Mouse (Mus musculus) liver, embryonic 14.5 days (tissue): Measurements from ENCODE around the gene Slc4a2. TPM values are rescaled to one million over a fixed set of nuclear protein-coding genes. Genes with fewer than 3 reads are reported as not detected.

Source experiments
- ATAC-seq: fragments of 200-750 bp; cut with Nextera tagmentation; 2 replicates; pipeline ENCODE4 v1.8.0; 2017; ENCODE audit warnings: moderate number of reproducible peaks, mild to moderate bottlenecking, moderate library complexity; ENCODE audit not compliant: insufficient read depth
- DNase-seq, 3 experiments: peaks; one replicate each; pipeline ENCODE4 v3.0.0-alpha.2; 2012 to 2013; ENCODE audit warnings: low read depth in 3 of 3, low spot score in 3 of 3
- H3K27ac ChIP-seq: fragments of 300-500 bp; sonication (generic); 2 replicates; pipeline ENCODE4 v1.5.1; 2014; ENCODE audit warnings: moderate library complexity, mild to moderate bottlenecking, control low read depth, inconsistent platforms
- H3K27me3 ChIP-seq: fragments of 300-500 bp; sonication (generic); 2 replicates; pipeline ENCODE4 v1.6.1; 2014; ENCODE audit warnings: mild to moderate bottlenecking, low read length, moderate library complexity; ENCODE audit not compliant: control insufficient read depth, insufficient read depth
- H3K36me3 ChIP-seq: fragments of 300-500 bp; sonication (generic); replicated peaks from 2 replicates; pipeline ENCODE4 v1.6.1; 2014; ENCODE audit warnings: low read depth; ENCODE audit not compliant: control insufficient read depth, insufficient read depth
- H3K4me1 ChIP-seq, 2 experiments: fragments of 200-500 bp in 1 of 2; fragments of 300-500 bp in 1 of 2; sonication (generic) in 1 of 2; replicated peaks; 2 replicates each; pipeline ENCODE4 v1.6.1; 2012 to 2014; ENCODE audit warnings: antibody characterized with exemption in 1 of 2, inconsistent platforms in 1 of 2, low read length in 1 of 2; ENCODE audit not compliant: control insufficient read depth in 2 of 2, insufficient read depth in 2 of 2
- H3K4me2 ChIP-seq: fragments of 300-500 bp; sonication (generic); 2 replicates; pipeline ENCODE4 v1.6.1; 2014; ENCODE audit warnings: low read depth, mild to moderate bottlenecking, control low read depth, moderate library complexity
- H3K4me3 ChIP-seq, 2 experiments: fragments of 200-500 bp in 1 of 2; fragments of 300-500 bp in 1 of 2; sonication (generic) in 1 of 2; 2 replicates each; pipeline ENCODE4 v1.5.1; 2012 to 2014; ENCODE audit warnings: low read depth in 2 of 2, low read length in 2 of 2, mild to moderate bottlenecking in 2 of 2, control low read depth in 1 of 2, inconsistent platforms in 1 of 2, moderate library complexity in 1 of 2; ENCODE audit not compliant: insufficient read depth in 1 of 2
- H3K9ac ChIP-seq: fragments of 300-500 bp; sonication (generic); replicated peaks from 2 replicates; pipeline ENCODE4 v1.6.1; 2014; ENCODE audit warnings: mild to moderate bottlenecking, control low read depth, moderate library complexity
- H3K9me3 ChIP-seq: fragments of 300-500 bp; sonication (generic); 2 replicates; pipeline ENCODE4 v1.6.1; 2016; ENCODE audit warnings: low read length, mixed read lengths; ENCODE audit not compliant: control insufficient read depth
- CTCF ChIP-seq: IDR thresholded peaks from 2 replicates; pipeline ENCODE4 v1.5.1; 2016; ENCODE audit warnings: antibody characterized with exemption, low read depth, control low read depth
- EP300 ChIP-seq: IDR thresholded peaks from 2 replicates; pipeline ENCODE4 v1.6.1; 2016; ENCODE audit warnings: antibody characterized with exemption, low read depth
- WGBS: fragments of 180-500 bp; shearing (Covaris S2); extraction: QIAGEN DNeasy Blood & Tissue Kit; methylation state at CpG from one replicate; pipeline ENCODE4 v1.1.7; 2014; ENCODE audit not compliant: insufficient replicate concordance; 5-methylcytosine and 5-hydroxymethylcytosine counted together
- polyA plus RNA-seq, 2 experiments: library from polyadenylated mRNA; depleted of rRNA in 1 of 2; stranded (reverse) in 1 of 2; unstranded in 1 of 2; fragments of >200 nt; fragmentation: Nextera tagmentation in 1 of 2; extraction: Ambion mirVana in 1 of 2; gene quantifications; 2 replicates each; pipeline versions ENCODE4 v1.2.1 to v1.2.3; 2012 to 2014

The Slc4a2 gene
- polyA plus RNA-seq, 2 experiments: 5.6 to 11.6 TPM

- no peak for TF ChIP-seq EP300
- no peak for TF ChIP-seq CTCF
- WGBS: 82% methylated on average over 14 of the region's 14 CpGs
- Histone ChIP-seq H3K4me3 (no peak overlapping the region), H3K4me1 (no peaks in the 10 kb centered on the region), H3K4me2 (no peak overlapping the region), H3K9me3 (no peaks in the 10 kb centered on the region), H3K27me3 (no peaks in the 10 kb centered on the region), H3K36me3 (peaks cover 15% of the 10 kb centered on the region), H3K9ac (no peak overlapping the region), H3K27ac (no peak overlapping the region)
- DNase-seq (no peak), ATAC-seq (no peak)
Observed at GRCm38 (mm10) chr5:24490413-24490920, 66.8 kb downstream of the Slc4a2 start.

Other genes with a start within 250 kb of the Slc4a2 start
- 0.44 and 0.93 TPM in 2 replicates for gene Kcnh2, start 72.2 kb upstream of the Slc4a2 start, polyA plus RNA-seq (2012; rRNA removed)
- gene Kcnh2, start 72.2 kb upstream of the Slc4a2 start, polyA plus RNA-seq (2014; fragmentation: Nextera tagmentation; extraction: Ambion mirVana): 0.05 and 0.28 TPM in 2 replicates
- 1.3 and 1.4 TPM in 2 replicates for gene Nos3, start 59.0 kb upstream of the Slc4a2 start, polyA plus RNA-seq (2012; rRNA removed)
- gene Nos3, start 59.0 kb upstream of the Slc4a2 start, polyA plus RNA-seq (2014; fragmentation: Nextera tagmentation; extraction: Ambion mirVana): 1.5 TPM in 2 replicates
- gene Atg9b, start 31.7 kb upstream of the Slc4a2 start, polyA plus RNA-seq (2012; rRNA removed): 0.42 and 0.57 TPM in 2 replicates
- 0.14 and 0.35 TPM in 2 replicates for gene Atg9b, start 31.7 kb upstream of the Slc4a2 start, polyA plus RNA-seq (2014; fragmentation: Nextera tagmentation; extraction: Ambion mirVana)
- gene Abcb8, start 30.2 kb upstream of the Slc4a2 start, polyA plus RNA-seq (2012; rRNA removed): 16.9 and 20.4 TPM in 2 replicates
- gene Abcb8, start 30.2 kb upstream of the Slc4a2 start, polyA plus RNA-seq (2014; fragmentation: Nextera tagmentation; extraction: Ambion mirVana): 18.0 and 19.5 TPM in 2 replicates
- not detected in 2 replicates for gene Asic3, start 10.4 kb upstream of the Slc4a2 start, polyA plus RNA-seq (2012; rRNA removed)
- not detected in 2 replicates for gene Asic3, start 10.4 kb upstream of the Slc4a2 start, polyA plus RNA-seq (2014; fragmentation: Nextera tagmentation; extraction: Ambion mirVana)
- 9.9 and 10.3 TPM in 2 replicates for gene Cdk5, start 307 bp upstream of the Slc4a2 start, polyA plus RNA-seq (2012; rRNA removed)
- gene Cdk5, start 307 bp upstream of the Slc4a2 start, polyA plus RNA-seq (2014; fragmentation: Nextera tagmentation; extraction: Ambion mirVana): 8.2 and 8.9 TPM in 2 replicates
- gene Fastk, start 21.4 kb downstream of the Slc4a2 start, polyA plus RNA-seq (2012; rRNA removed): 59.9 and 82.4 TPM in 2 replicates
- gene Fastk, start 21.4 kb downstream of the Slc4a2 start, polyA plus RNA-seq (2014; fragmentation: Nextera tagmentation; extraction: Ambion mirVana): 40.8 and 47.2 TPM in 2 replicates
- gene Tmub1, start 24.0 kb downstream of the Slc4a2 start, polyA plus RNA-seq (2012; rRNA removed): 5.3 and 7.6 TPM in 2 replicates
- 4.0 and 6.5 TPM in 2 replicates for gene Tmub1, start 24.0 kb downstream of the Slc4a2 start, polyA plus RNA-seq (2014; fragmentation: Nextera tagmentation; extraction: Ambion mirVana)
- gene Agap3, start 28.3 kb downstream of the Slc4a2 start, polyA plus RNA-seq (2012; rRNA removed): 16.9 and 17.8 TPM in 2 replicates
- gene Agap3, start 28.3 kb downstream of the Slc4a2 start, polyA plus RNA-seq (2014; fragmentation: Nextera tagmentation; extraction: Ambion mirVana): 6.6 and 10.1 TPM in 2 replicates
- gene Gbx1, start 103.4 kb downstream of the Slc4a2 start, polyA plus RNA-seq (2012; rRNA removed): not detected in 2 replicates
- not detected in 2 replicates for gene Gbx1, start 103.4 kb downstream of the Slc4a2 start, polyA plus RNA-seq (2014; fragmentation: Nextera tagmentation; extraction: Ambion mirVana)
- gene Asb10, start 117.1 kb downstream of the Slc4a2 start, polyA plus RNA-seq (2012; rRNA removed): 0.08 and 0.13 TPM in 2 replicates
- gene Asb10, start 117.1 kb downstream of the Slc4a2 start, polyA plus RNA-seq (2014; fragmentation: Nextera tagmentation; extraction: Ambion mirVana): not detected in 2 replicates
- 0.03 TPM in 1 of 2 replicates, not detected in the other for gene 4931409K22Rik, start 133.0 kb downstream of the Slc4a2 start, polyA plus RNA-seq (2012; rRNA removed)
- not detected in 2 replicates for gene 4931409K22Rik, start 133.0 kb downstream of the Slc4a2 start, polyA plus RNA-seq (2014; fragmentation: Nextera tagmentation; extraction: Ambion mirVana)
- 29.2 and 33.6 TPM in 2 replicates for gene Abcf2, start 153.6 kb downstream of the Slc4a2 start, polyA plus RNA-seq (2012; rRNA removed)
- gene Abcf2, start 153.6 kb downstream of the Slc4a2 start, polyA plus RNA-seq (2014; fragmentation: Nextera tagmentation; extraction: Ambion mirVana): 50.9 and 53.5 TPM in 2 replicates
- 5.6 and 5.9 TPM in 2 replicates for gene Chpf2, start 162.9 kb downstream of the Slc4a2 start, polyA plus RNA-seq (2012; rRNA removed)
- gene Chpf2, start 162.9 kb downstream of the Slc4a2 start, polyA plus RNA-seq (2014; fragmentation: Nextera tagmentation; extraction: Ambion mirVana): 5.9 and 6.5 TPM in 2 replicates
- gene Smarcd3, start 200.6 kb downstream of the Slc4a2 start, polyA plus RNA-seq (2012; rRNA removed): 1.1 and 1.5 TPM in 2 replicates
- gene Smarcd3, start 200.6 kb downstream of the Slc4a2 start, polyA plus RNA-seq (2014; fragmentation: Nextera tagmentation; extraction: Ambion mirVana): 0.95 and 1.0 TPM in 2 replicates